Mouse (Mus musculus) urinary bladder, postnatal 10 days (tissue): ENCODE results near the gene Gm15517.

Experiments
- DNase-seq: peaks from one replicate; pipeline ENCODE4 v3.0.0; 2022; ENCODE audit warnings: low spot score

The Gm15517 gene

DNA sequence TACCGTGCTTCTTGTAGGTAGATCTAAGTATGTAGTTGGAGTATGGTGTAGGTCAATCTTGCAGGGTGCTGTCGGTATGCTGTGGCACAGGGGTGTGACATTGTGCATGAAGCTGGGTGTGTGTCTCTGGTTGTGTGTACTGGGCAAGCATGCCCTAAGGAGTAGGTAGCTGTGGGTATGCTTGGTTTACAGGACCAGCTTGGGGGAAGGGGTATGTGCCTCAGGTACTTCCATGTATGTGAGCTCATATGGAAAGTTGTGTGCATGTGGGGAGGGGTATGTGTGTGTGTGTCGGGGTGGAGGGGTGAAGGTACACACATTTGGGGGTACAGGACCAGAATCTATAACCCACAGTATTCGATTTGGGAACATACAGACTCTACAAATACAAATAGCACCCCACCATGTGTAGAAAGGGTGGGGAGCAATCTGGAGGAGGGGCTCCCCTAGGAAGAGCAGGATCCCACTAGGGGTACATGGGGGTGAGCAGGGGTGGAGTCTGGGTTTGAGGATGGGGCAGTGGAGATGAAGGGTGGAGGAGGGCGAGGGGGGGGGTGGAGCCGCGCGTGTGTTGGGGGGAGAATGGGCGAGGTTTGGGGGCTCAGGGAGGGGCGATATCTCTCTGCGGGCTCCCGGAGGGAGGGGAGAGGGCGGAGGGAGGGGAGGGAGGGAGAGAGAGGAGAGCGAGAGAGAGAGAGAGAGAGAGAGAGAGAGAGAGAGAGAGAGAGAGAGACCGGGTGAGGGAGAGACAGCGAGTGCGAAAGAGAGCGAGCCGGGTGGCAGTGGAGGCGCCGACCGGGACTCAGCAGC is 48.4 kb downstream of the Gm15517 start, which contains the start of gene Shank1:
TSS of gene Shank1 (plus strand) at position 779 of the 810 bp plus-strand sequence.
- no peak for DNase-seq

DNA sequence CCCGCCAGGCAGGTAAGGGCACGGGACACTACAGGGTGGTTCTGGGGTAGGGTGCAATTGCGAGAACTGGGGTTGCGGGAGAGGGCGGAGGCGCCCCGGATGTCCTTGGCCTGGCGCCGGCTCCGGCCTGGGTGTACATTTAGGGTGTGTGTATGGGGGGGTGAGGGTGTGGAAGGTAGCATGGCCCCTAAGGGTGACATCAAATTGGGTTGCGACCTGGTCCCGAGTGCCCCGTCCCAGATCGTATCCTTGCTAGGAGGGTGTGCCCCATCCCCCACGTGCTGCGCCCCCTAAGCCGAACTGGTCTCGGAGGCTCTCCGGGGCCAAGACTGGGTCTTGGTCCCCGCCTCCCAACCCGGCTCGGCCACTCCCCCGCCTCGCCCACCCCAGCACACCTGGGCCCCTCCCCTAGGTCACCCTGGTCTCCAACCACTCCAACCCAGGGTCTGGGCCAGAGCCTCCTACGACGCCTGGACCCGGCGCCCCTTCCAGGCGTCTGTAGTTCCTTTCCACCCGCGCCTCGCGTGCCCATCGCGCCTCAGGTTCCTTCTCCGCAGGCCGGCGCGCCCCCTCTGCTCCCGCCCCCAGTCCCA is 49.1 kb downstream of the Gm15517 start:
- DNase-seq = no peak

GRCm38 (mm10) chr7:44310878-44311712 is 49.8 kb downstream of the Gm15517 start:
- no peak for DNase-seq
